Mouse (Mus musculus): ENCODE data around the gene Atp5mpl. TPM values are rescaled to one million over a fixed set of nuclear protein-coding genes. Genes with fewer than 3 reads are reported as not detected.

Atp5mpl gene
- polyA plus RNA-seq, 1 experiment from 2014 or later, result 714 TPM

DNA sequence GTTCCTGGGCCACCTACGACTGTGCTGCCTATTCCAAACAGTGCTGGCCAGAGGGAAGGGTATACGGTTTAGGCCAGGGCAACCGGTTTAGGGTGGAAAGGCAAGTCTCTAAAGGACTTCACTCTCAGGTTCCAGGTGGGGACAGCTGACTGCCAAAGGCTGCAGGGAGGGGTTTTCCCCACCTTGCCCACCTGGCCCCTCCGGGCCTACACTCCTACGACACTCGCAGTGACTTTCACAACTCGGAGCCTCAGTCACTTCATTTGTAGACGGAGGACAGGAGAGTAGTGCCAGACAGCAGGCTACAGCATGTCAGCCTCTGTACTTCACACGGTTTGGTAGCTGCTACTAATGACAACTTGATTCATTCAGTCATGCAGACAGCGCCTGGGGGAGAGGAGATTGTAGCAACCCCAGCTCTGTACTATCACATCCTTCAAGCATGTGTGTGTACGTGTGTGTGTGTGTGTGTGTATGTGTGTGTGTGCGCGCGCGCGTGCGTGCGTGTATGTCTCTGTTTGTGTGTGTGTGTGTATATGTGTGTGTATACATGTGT lies 38.3 kb downstream of the Atp5mpl start:
- Histone ChIP-seq H3K9me3 (no peaks in the 10 kb centered on the region), H3K4me3 (replicated peaks) (no peak overlapping the region), H3K4me1 (replicated peaks) (peaks cover 8% of the 10 kb centered on the region), H3K9ac (replicated peaks) (no peak overlapping the region), H3K4me2 (replicated peaks) (no peak overlapping the region), H3K27ac (no peak overlapping the region), H3K27me3 (no peaks in the 10 kb centered on the region), H3K36me3 (no peaks in the 10 kb centered on the region)
- 89% methylated on average over 18 of the region's 18 CpGs for WGBS
- ATAC-seq, result no peak

- H3K4me1 ChIP-seq (replicated peaks), result peaks cover 5% of the 10 kb centered on the region
- H3K36me3 ChIP-seq, result no peaks in the 10 kb centered on the region
- no peak overlapping the region for H3K27ac ChIP-seq
- no peak overlapping the region for H3K4me2 ChIP-seq (replicated peaks)
- no peaks in the 10 kb centered on the region for H3K27me3 ChIP-seq
- H3K4me3 ChIP-seq (replicated peaks), result no peak overlapping the region
- 82% methylated on average over 1 of the region's 1 CpGs for WGBS
- ATAC-seq, result no peak
- H3K9ac ChIP-seq (replicated peaks), result no peak overlapping the region
- no peaks in the 10 kb centered on the region for H3K9me3 ChIP-seq
Measured at GRCm38 (mm10) chr12:111927338-111927737, 39.4 kb downstream of the Atp5mpl start.

DNA sequence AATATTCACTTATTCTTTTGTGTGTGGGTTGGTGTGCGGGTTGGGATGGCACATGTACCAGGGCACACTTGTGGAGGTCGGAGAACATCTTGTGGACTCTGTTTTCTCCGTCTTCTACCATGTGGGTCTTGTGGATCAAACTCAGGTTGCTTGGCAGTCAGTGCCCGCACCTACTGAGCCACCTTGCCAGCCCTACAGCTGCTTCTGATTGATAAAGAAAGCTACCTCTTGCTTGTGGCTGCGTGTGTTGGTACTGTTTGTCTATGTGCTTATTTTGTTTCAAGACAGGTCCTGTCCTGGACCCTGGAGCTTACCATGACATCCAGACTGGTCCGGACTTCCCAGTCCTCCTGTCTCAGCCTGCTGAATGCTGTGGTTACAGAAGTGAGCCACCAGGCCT lies 43.7 kb downstream of the Atp5mpl start:
- no peaks in the 10 kb centered on the region for H3K36me3 ChIP-seq
- no peak overlapping the region for H3K4me2 ChIP-seq (replicated peaks)
- no peaks in the 10 kb centered on the region for H3K27me3 ChIP-seq
- WGBS, result 90% methylated on average over 6 of the region's 6 CpGs
- no peak overlapping the region for H3K9ac ChIP-seq (replicated peaks)
- ATAC-seq, result no peak
- H3K4me1 ChIP-seq (replicated peaks), result no peaks in the 10 kb centered on the region
- no peak overlapping the region for H3K27ac ChIP-seq
- H3K9me3 ChIP-seq, result no peaks in the 10 kb centered on the region
- no peak overlapping the region for H3K4me3 ChIP-seq (replicated peaks)

GRCm38 (mm10) chr12:111920046-111920445 lies 46.7 kb downstream of the Atp5mpl start:
- Histone ChIP-seq H3K4me3 (replicated peaks) (no peak overlapping the region), H3K27me3 (no peaks in the 10 kb centered on the region; the same call in 1 of the 2 replicates), H3K36me3 (no peaks in the 10 kb centered on the region), H3K9ac (replicated peaks) (no peak overlapping the region), H3K4me1 (replicated peaks) (no peaks in the 10 kb centered on the region), H3K27ac (no peak overlapping the region), H3K9me3 (no peaks in the 10 kb centered on the region), H3K4me2 (replicated peaks) (no peak overlapping the region)
- no peak for ATAC-seq
- 56% methylated on average over 9 of the region's 9 CpGs for WGBS

DNA sequence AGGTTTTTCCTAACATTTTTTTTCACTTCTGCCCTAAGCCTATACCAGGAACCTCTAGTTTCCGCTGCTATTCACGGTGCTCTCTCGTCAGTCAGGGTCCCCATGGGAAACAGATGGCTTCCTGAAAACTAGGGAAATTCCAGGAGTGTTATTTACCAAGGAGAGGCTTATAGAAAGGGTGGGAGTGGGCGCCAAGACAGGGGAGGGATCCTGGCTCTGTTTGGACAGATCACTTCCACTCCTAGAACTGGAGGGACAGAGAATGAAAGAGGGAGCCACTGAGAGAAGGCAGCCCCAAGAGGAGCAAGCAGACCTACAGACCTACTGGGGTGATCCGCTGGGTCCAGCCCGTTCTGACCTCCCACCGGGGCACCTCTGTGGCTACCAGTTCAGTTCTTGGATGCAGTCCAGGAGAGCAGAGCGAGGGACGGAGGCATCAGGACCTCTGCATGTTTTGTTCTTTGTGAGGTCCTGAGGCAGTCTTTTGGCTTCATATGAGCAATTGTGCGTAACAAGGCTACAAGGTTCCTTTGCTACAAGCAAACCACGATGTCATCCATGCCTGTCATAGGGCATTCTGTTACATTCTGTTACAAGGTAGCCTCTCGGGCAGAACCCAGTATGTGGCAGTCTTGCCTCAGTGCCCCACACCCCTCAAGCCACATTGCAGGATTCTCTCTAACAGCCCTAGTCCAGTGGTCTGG lies 50.1 kb downstream of the Atp5mpl start:
- Histone ChIP-seq H3K27ac (0 out of 2 replicates have a peak overlapping the region, but pooled peaks have one; percentile 8), H3K4me3 (replicated peaks) (no peak overlapping the region), H3K27me3 (no peaks in the 10 kb centered on the region; the same call in 1 of the 2 replicates), H3K4me2 (replicated peaks) (no peak overlapping the region), H3K9ac (replicated peaks) (no peak overlapping the region), H3K36me3 (no peaks in the 10 kb centered on the region), H3K4me1 (replicated peaks) (no peaks in the 10 kb centered on the region), H3K9me3 (no peaks in the 10 kb centered on the region)
- 63% methylated on average over 12 of the region's 12 CpGs for WGBS
- ATAC-seq, result no peak

DNA sequence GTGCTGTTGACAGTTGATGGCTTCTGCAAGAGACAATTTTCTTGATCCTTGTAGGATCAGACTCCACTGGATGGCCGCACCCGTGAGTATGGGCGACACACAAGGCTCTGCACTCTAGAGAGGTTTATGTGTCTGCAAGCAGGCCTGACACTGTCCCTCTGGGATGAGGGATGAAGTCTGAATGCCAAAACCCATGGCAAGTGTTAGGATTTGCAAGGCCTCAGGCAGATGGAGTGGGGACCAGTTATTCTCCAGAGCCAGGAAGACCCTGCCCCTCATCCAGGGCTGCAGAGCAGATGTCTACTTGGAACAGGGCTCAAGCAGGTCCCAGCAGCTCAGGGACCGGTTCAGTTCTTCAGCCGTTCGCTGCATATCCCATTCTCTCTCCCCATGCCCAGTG lies 51.0 kb downstream of the Atp5mpl start:
- Histone ChIP-seq H3K9ac (replicated peaks) (no peak overlapping the region), H3K9me3 (no peaks in the 10 kb centered on the region), H3K4me3 (replicated peaks) (no peak overlapping the region), H3K4me1 (replicated peaks) (no peaks in the 10 kb centered on the region), H3K36me3 (no peaks in the 10 kb centered on the region), H3K27me3 (no peaks in the 10 kb centered on the region; the same call in 1 of the 2 replicates), H3K4me2 (replicated peaks) (no peak overlapping the region), H3K27ac (no peak overlapping the region)
- WGBS, result 91% methylated on average over 6 of the region's 6 CpGs
- ATAC-seq, result no peak

DNA sequence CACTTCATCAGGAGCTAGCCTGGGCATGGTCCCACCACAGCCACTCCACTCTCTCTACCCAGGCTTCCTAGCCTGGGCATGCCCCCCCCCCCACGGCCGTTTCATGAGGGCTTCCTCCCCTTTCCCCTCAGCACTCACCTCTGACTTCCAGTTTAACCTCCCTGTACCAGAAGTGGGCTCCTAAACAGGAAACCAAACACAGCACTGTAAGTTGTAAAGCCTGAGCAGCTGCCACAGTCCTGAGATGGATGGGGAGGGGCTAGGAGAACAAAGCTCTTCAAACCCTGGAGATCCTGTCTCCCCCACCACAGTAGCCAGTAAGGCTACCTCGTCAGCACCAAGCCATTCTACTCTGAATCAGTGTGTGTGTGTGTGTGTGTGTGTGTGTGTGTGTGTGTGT lies 52.7 kb downstream of the Atp5mpl start:
- Histone ChIP-seq H3K9me3 (no peaks in the 10 kb centered on the region), H3K4me1 (replicated peaks) (no peaks in the 10 kb centered on the region; the same call in 1 of the 2 replicates), H3K36me3 (no peaks in the 10 kb centered on the region), H3K27me3 (peaks cover 14% of the 10 kb centered on the region), H3K27ac (no peak overlapping the region), H3K4me3 (replicated peaks) (no peak overlapping the region), H3K9ac (replicated peaks) (no peak overlapping the region), H3K4me2 (replicated peaks) (no peak overlapping the region)
- whole genome bisulfite sequencing, result 42% methylated on average over 3 of the region's 3 CpGs
- ATAC-seq, result no peak

- no peaks in the 10 kb centered on the region for H3K9me3 ChIP-seq
- 84% methylated on average over 7 of the region's 7 CpGs for WGBS
Measured at GRCm38 (mm10) chr12:111912802-111913201, 54.0 kb downstream of the Atp5mpl start.

GRCm38 (mm10) chr12:111911796-111912195 lies 55.0 kb downstream of the Atp5mpl start:
- Histone ChIP-seq H3K27ac (no peak overlapping the region), H3K27me3 (peaks cover 20% of the 10 kb centered on the region), H3K9me3 (no peaks in the 10 kb centered on the region), H3K36me3 (no peaks in the 10 kb centered on the region), H3K9ac (replicated peaks) (no peak overlapping the region), H3K4me3 (replicated peaks) (no peak overlapping the region), H3K4me2 (replicated peaks) (no peak overlapping the region), H3K4me1 (replicated peaks) (peaks cover 10% of the 10 kb centered on the region)
- ATAC-seq, result no peak
- WGBS, result 92% methylated on average over 2 of the region's 2 CpGs

More at GRCm38 (mm10) chr12:111912802-111913201, 54.0 kb downstream of the Atp5mpl start:
- Histone ChIP-seq H3K9ac (replicated peaks) (no peak overlapping the region), H3K36me3 (no peaks in the 10 kb centered on the region), H3K27me3 (peaks cover 20% of the 10 kb centered on the region), H3K4me1 (replicated peaks) (peaks cover 6% of the 10 kb centered on the region), H3K4me2 (replicated peaks) (no peak overlapping the region), H3K27ac (no peak overlapping the region), H3K4me3 (replicated peaks) (no peak overlapping the region)
- ATAC-seq, result no peak

Other genes with a start within 250 kb of the Atp5mpl start
- 545 and 546 TPM in 2 replicates for gene Klc1, start 208.1 kb downstream of the Atp5mpl start, polyA plus RNA-seq (2015; fragmentation: Nextera tagmentation; extraction: Ambion mirVana)
- gene Xrcc3, start 153.1 kb downstream of the Atp5mpl start, polyA plus RNA-seq (2015; fragmentation: Nextera tagmentation; extraction: Ambion mirVana), result 3.9 and 4.4 TPM in 2 replicates
- gene Zfyve21, start 152.8 kb downstream of the Atp5mpl start, polyA plus RNA-seq (2015; fragmentation: Nextera tagmentation; extraction: Ambion mirVana), result 34.7 and 36.6 TPM in 2 replicates
- 17.8 and 19.7 TPM in 2 replicates for gene Ppp1r13b, start 58.9 kb downstream of the Atp5mpl start, polyA plus RNA-seq (2015; fragmentation: Nextera tagmentation; extraction: Ambion mirVana)
- gene Tdrd9, start 4.6 kb upstream of the Atp5mpl start, polyA plus RNA-seq (2015; fragmentation: Nextera tagmentation; extraction: Ambion mirVana), result 0.23 and 0.58 TPM in 2 replicates
- not detected in 2 replicates for gene Rd3l, start 14.3 kb upstream of the Atp5mpl start, polyA plus RNA-seq (2015; fragmentation: Nextera tagmentation; extraction: Ambion mirVana)
- gene Aspg, start 139.7 kb upstream of the Atp5mpl start, polyA plus RNA-seq (2015; fragmentation: Nextera tagmentation; extraction: Ambion mirVana), result 0.52 and 0.90 TPM in 2 replicates
- gene Kif26a, start 179.2 kb upstream of the Atp5mpl start, polyA plus RNA-seq (2015; fragmentation: Nextera tagmentation; extraction: Ambion mirVana), result 7.0 and 11.4 TPM in 2 replicates